In the genomic region with DNA sequence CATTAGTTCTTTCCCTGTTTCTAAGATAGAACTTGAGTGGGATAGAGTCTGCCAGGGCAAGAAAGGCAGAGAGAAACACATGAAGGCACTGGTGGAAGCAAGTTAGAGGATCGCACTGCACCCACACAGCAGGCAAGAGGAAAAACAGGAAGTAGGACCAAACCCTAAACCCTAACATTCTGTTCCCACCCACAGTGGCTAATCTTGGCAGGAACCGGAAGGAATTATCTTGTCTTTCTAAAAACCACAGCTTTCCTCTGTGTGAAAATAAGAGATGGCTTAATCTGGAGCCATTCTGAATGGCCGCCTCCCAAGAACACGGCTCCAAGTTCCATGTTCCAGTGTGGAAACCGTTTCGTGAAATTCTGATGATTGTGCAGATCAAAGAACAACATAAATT, we compare ENCODE assay signal across 24 mouse cellular contexts.
"Had no signal": no experiment of that assay in that cellular context is flagged by ENCODE, and none has a peak within 500 bp of the region (broad histone marks: within the 10 kb centered on the region; RNA-seq: fewer than 3 reads in every experiment).

No protein-coding gene starts in this region.

- H3K4me1 ChIP-seq: heart, embryonic 10.5 days; heart, embryonic 12.5 days; intestine, embryonic 15.5 days; limb, embryonic 10.5 days; limb, embryonic 12.5 days; liver, embryonic 13.5 days; liver, embryonic 15.5 days had no signal

- H3K4me2 ChIP-seq: heart, embryonic 12.5 days; hindbrain, embryonic 14.5 days; intestine, embryonic 15.5 days; limb, embryonic 12.5 days; liver, embryonic 11.5 days; liver, embryonic 13.5 days; liver, embryonic 15.5 days had no signal

- H3K9me3 ChIP-seq: heart, embryonic 10.5 days; heart, embryonic 12.5 days; intestine, embryonic 15.5 days; limb, embryonic 10.5 days; limb, embryonic 12.5 days; liver, embryonic 13.5 days; liver, embryonic 15.5 days had no signal

- H3K27ac ChIP-seq: gastrocnemius, adult 2 months; heart, embryonic 10.5 days; hindbrain, embryonic 14.5 days; intestine, embryonic 15.5 days; layer of hippocampus, adult 2 months; limb, embryonic 10.5 days; limb, embryonic 12.5 days; liver, embryonic 13.5 days; liver, embryonic 15.5 days had no signal

- ATAC-seq: hindbrain, embryonic 16.5 days; inflammation-experienced regulatory T-cells, adult 6 months; intestine, embryonic 15.5 days; intestine, postnatal 0 days had no signal

- DNase-seq: gastrocnemius, adult 2 months; gastrocnemius, postnatal 10 days; gastrocnemius, postnatal 25 days; heart, adult 11 months; heart, postnatal 10 days; kidney, adult 18-20 months; kidney, adult 8-10 months; kidney, postnatal 10 days; kidney, postnatal 25 days; kidney, postnatal 4 days; liver; liver, embryonic 13.5 days had no signal

- H3K9ac ChIP-seq: heart, embryonic 12.5 days; hindbrain, embryonic 14.5 days; intestine, embryonic 15.5 days; limb, embryonic 12.5 days; liver, embryonic 13.5 days; liver, embryonic 15.5 days had no signal

- H3K36me3 ChIP-seq: heart, embryonic 10.5 days; heart, embryonic 12.5 days; intestine, embryonic 15.5 days; limb, embryonic 10.5 days; limb, embryonic 12.5 days; liver, embryonic 13.5 days; liver, embryonic 15.5 days had no signal

- H3K4me3 ChIP-seq: gastrocnemius, adult 2 months; heart, embryonic 10.5 days; heart, embryonic 12.5 days; intestine, embryonic 15.5 days; layer of hippocampus, adult 2 months; limb, embryonic 10.5 days; limb, embryonic 12.5 days; liver, embryonic 13.5 days; liver, embryonic 15.5 days had no signal

- H3K27me3 ChIP-seq: heart, embryonic 12.5 days; intestine, embryonic 15.5 days; limb, embryonic 12.5 days; liver, embryonic 13.5 days; liver, embryonic 15.5 days had no signal
